Mouse (Mus musculus) midbrain, postnatal 0 days (tissue): ENCODE results near the gene Sec24b. TPM values are rescaled to one million over a fixed set of nuclear protein-coding genes. Genes with fewer than 3 reads are reported as not detected.

Source experiments
- ATAC-seq: fragments of 200-750 bp; cut with Nextera tagmentation; 2 replicates; pipeline ENCODE4 v1.8.0; 2017; ENCODE audit warnings: moderate number of reproducible peaks, mild to moderate bottlenecking, moderate TSS enrichment, moderate library complexity; ENCODE audit not compliant: low FRiP score
- DNase-seq: peaks from one replicate; pipeline ENCODE4 v3.0.0-alpha.2; 2015; ENCODE audit warnings: low spot score
- H3K27ac ChIP-seq: fragments of 300-500 bp; sonication (generic); 2 replicates; pipeline ENCODE4 v1.5.1; 2014; ENCODE audit warnings: low read depth, mild to moderate bottlenecking, low read length, mixed read lengths
- H3K27me3 ChIP-seq: fragments of 300-500 bp; sonication (generic); 2 replicates; pipeline ENCODE4 v1.6.1; 2014; ENCODE audit warnings: low read length, control low read depth, mixed read lengths; ENCODE audit not compliant: insufficient read depth
- H3K36me3 ChIP-seq: fragments of 300-500 bp; sonication (generic); 2 replicates; pipeline ENCODE4 v1.6.1; 2014; ENCODE audit warnings: low read length, control low read depth, mixed read lengths; ENCODE audit not compliant: insufficient read depth
- H3K4me1 ChIP-seq: fragments of 300-500 bp; sonication (generic); 2 replicates; pipeline ENCODE4 v1.6.1; 2014; ENCODE audit warnings: mild to moderate bottlenecking, control low read depth, antibody characterized with exemption, low read length, mixed read lengths; ENCODE audit not compliant: insufficient read depth
- H3K4me2 ChIP-seq: fragments of 300-500 bp; sonication (generic); 2 replicates; pipeline ENCODE4 v1.6.1; 2014; ENCODE audit warnings: low read depth, mild to moderate bottlenecking, low read length, mixed read lengths; ENCODE audit not compliant: poor library complexity, severe bottlenecking
- H3K4me3 ChIP-seq: fragments of 300-500 bp; sonication (generic); 2 replicates; pipeline ENCODE4 v1.5.1; 2014; ENCODE audit warnings: low read depth, mild to moderate bottlenecking, low read length, moderate library complexity
- H3K9ac ChIP-seq: fragments of 300-500 bp; sonication (generic); replicated peaks from 2 replicates; pipeline ENCODE4 v1.6.1; 2014; ENCODE audit warnings: mild to moderate bottlenecking, low read length, moderate library complexity, mixed read lengths; ENCODE audit not compliant: poor library complexity, severe bottlenecking
- H3K9me3 ChIP-seq: fragments of 300-500 bp; sonication (generic); 2 replicates; pipeline ENCODE4 v1.6.1; 2016; ENCODE audit warnings: low read length, control low read depth
- CTCF ChIP-seq: IDR thresholded peaks from 2 replicates; pipeline ENCODE4 v1.5.1; 2016; ENCODE audit warnings: antibody characterized with exemption, mild to moderate bottlenecking
- WGBS: fragments of 180-500 bp; shearing (Covaris S2); extraction: QIAGEN DNeasy Blood & Tissue Kit; methylation state at CpG from one replicate; pipeline ENCODE4 v1.1.7; 2014; 5-methylcytosine and 5-hydroxymethylcytosine counted together
- polyA plus RNA-seq: library from polyadenylated mRNA; unstranded; fragments of >200 nt; fragmentation: Nextera tagmentation; extraction: Ambion mirVana; gene quantifications from 2 replicates; pipeline ENCODE4 v1.2.1, GENCODE M21; 2015
- total RNA-seq: library from RNA; depleted of rRNA; stranded (reverse); fragments of >200 nt; gene quantifications from 2 replicates; pipeline ENCODE4 v1.2.3, GENCODE M21; 2014

Gene Sec24b
- total and polyA plus RNA-seq, 2 experiments from 2014 or later = 29.1 to 39.7 TPM

DNA sequence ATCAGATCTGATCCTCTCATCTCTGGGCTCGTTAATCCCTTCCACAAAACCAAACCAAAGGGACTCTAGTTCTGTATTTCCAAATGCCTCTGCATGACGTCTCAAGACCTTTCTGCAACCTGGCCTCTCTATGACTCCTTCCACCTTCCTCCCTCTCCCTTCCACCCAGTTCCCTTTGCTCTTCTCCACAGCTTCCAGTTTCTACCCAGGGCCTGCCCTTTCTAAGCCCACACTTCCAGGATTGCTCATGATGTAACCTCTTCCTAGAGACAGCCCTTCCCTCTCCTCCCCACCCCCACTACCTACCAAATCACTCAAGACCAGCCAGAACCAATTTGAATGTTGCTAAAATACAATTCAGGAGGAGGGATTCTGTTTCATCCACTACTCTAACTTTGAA lies 2.9 kb downstream of the Sec24b start:
- H3K4me2 ChIP-seq = no peak overlapping the region
- 63% methylated on average over 2 of the region's 2 CpGs for WGBS

DNA sequence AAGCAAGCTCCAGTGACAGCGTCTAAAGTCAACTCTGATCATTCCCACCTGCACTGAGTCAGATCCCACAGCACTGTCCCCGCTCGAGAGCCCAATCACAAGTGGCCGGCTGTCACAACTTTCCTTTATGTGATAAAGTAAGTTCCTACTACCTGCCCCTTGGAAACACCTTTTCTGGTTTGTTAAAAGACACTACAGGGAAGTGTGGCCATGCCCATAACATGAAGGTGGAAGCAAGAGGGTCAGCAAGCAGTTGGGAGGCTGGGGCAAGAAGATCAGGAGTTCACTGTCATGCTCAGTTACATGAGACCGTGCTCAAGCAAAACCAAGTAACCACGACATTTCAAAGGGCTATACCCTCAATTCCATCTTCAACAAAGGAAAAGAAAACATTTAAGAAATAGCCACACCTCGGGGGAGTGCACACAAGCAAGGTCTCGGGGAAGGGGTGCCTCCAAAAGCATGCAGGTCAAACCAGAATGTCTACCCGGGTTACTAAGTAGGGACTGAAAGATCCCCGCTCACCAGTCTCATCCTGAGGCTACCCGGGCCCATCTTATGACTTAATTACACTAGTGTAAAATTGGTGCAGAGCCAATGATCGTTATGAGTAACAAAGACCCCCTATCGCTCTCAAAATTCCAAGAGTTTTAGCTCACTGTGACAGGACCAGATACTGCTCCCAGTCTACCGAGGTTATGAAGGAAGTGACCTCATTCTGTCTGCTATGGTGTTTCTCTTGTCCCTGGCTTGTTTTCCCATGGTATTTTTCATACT lies 3.6 kb downstream of the Sec24b start:
- peaks cover 10% of the 10 kb centered on the region; the same call in 1 of the 2 replicates for H3K4me1 ChIP-seq
- H3K4me3 ChIP-seq = no peak overlapping the region
- H3K9me3 ChIP-seq = no peaks in the 10 kb centered on the region
- 84% methylated on average over 14 of the region's 14 CpGs for WGBS
- DNase-seq (no peak), ATAC-seq (no peak)
- peaks cover 6% of the 10 kb centered on the region; the same call in 1 of the 2 replicates for H3K36me3 ChIP-seq
- H3K27ac ChIP-seq = no peak overlapping the region
- H3K9ac ChIP-seq = no peak overlapping the region
- no peak overlapping the region for H3K4me2 ChIP-seq
- no peak for TF ChIP-seq CTCF
- H3K27me3 ChIP-seq = no peaks in the 10 kb centered on the region

More for the DNA sequence above, 2.9 kb downstream of the Sec24b start:
- ATAC-seq (no peak), DNase-seq (no peak)
- TF ChIP-seq CTCF = no peak
- Histone ChIP-seq H3K36me3 (peaks cover 6% of the 10 kb centered on the region; the same call in 1 of the 2 replicates), H3K4me1 (peaks cover 10% of the 10 kb centered on the region; the same call in 1 of the 2 replicates), H3K9me3 (no peaks in the 10 kb centered on the region), H3K9ac (no peak overlapping the region), H3K27ac (no peak overlapping the region), H3K4me3 (no peak overlapping the region), H3K27me3 (no peaks in the 10 kb centered on the region)

DNA sequence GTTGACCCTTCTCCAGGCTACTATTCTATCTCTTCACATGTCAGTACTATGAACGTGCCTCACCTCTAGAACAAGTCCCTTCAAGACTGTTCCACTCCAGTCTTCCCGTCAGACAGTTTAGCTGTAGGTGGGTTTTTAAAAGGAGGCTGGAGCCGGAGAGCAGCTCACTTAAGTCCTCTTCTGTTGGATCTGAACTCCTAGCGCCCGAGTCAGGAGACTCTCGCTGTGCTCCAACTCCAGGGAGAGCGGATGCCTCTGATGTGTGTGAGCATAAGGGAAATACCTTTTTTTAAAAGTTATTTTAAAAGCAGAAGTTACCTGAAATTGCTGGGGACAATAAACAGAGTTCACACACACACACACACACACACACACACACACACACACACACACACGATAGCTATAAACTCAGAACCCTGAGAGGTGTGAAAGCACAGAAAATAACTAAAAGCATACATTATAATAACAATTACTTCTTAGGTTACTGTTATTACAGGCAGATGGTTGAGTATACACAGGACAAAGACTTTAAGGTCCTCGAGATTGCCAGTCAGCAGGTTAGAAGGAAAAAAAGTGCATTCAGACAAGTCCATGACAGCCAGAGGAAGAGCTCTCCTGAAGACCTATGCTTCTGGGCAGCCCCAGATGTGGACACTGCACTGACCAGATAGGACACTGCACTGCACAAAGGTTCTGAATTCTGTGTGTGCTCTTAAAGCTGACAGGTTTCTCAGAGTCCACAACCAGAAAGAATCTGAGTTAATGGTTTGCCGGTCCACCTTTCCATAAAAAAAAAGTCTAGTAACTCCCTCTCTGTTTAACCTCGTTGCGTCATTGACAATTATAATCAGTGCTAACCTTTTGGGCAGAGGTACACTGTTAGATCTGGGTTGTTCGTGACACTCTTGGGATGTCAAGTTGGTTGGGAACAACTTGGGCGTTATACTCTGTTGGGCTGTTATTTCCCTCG lies 5.7 kb downstream of the Sec24b start:
- Histone ChIP-seq H3K36me3 (peaks cover 6% of the 10 kb centered on the region; the same call in 1 of the 2 replicates), H3K27ac (no peak overlapping the region), H3K27me3 (no peaks in the 10 kb centered on the region), H3K4me1 (peaks cover 5% of the 10 kb centered on the region; the same call in 1 of the 2 replicates), H3K9me3 (no peaks in the 10 kb centered on the region), H3K9ac (no peak overlapping the region), H3K4me2 (no peak overlapping the region), H3K4me3 (no peak overlapping the region)
- DNase-seq (no peak), ATAC-seq (no peak)
- WGBS = 83% methylated on average over 15 of the region's 15 CpGs
- no peak for TF ChIP-seq CTCF

DNA sequence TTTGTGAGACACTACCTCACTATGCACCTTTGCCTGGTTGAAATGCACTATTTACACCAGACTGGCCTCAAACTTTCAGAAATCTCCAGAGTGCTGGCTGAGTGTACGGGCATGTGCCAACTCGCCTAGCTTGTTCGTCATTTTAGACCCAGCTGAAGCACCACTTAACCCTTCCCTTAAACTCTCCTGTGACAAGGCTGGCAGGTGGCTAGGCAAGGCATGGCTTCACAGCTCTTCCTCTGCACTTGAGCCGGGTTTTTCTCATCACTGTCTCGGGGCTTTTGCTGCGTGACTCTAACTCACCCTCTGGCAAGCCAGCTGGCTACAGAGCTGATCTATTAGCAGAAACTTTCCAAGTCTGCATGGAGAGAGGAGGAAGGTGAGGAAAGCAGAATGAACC lies 6.8 kb downstream of the Sec24b start:
- WGBS = 84% methylated on average over 6 of the region's 6 CpGs

DNA sequence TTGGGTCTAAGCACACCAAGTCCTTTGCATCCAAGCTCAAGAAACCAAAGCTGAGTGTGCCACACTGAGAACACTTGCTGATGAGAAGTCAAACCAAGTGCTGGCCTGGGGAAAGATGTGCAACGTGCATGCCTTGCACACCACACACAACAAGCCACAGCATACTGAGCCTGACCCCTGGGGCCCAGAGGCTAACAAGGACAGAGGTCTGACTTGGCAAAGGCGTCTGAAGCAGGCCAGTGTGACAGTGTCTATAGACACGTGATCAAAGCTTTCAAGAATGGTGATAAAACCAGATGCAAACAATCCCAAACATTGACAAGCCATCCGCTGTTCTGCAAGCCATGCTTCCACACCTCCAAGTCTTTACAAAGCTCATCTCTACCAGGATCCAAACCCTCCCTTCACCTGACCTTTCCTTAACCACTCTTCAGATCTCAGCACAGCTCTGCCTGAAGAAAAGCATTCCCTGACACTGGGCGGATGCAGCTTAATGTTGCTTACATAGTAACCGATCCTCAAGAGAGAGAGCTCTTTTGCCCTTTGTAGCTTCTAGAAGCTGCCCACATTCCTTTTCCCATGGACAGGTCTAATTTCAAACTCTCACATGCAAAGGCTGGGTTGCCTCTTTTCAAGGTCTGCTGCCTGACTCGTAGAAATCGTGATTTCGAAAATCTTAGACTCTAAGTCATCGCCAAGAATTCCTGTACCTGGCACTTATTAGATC lies 7.8 kb downstream of the Sec24b start:
- ATAC-seq (no peak), DNase-seq (no peak)
- TF ChIP-seq CTCF = no peak
- Histone ChIP-seq H3K4me3 (no peak overlapping the region), H3K36me3 (peaks cover 6% of the 10 kb centered on the region; the same call in 1 of the 2 replicates), H3K9ac (no peak overlapping the region), H3K9me3 (no peaks in the 10 kb centered on the region), H3K27ac (no peak overlapping the region), H3K4me1 (peaks cover 1% of the 10 kb centered on the region; the same call in 1 of the 2 replicates), H3K4me2 (no peak overlapping the region), H3K27me3 (no peaks in the 10 kb centered on the region)
- WGBS = 72% methylated on average over 10 of the region's 10 CpGs

More for the DNA sequence above, 6.8 kb downstream of the Sec24b start:
- Histone ChIP-seq H3K9me3 (no peaks in the 10 kb centered on the region), H3K4me3 (no peak overlapping the region), H3K9ac (no peak overlapping the region), H3K27ac (no peak overlapping the region), H3K36me3 (peaks cover 6% of the 10 kb centered on the region; the same call in 1 of the 2 replicates), H3K27me3 (no peaks in the 10 kb centered on the region), H3K4me1 (peaks cover 5% of the 10 kb centered on the region; the same call in 1 of the 2 replicates), H3K4me2 (no peak overlapping the region)
- TF ChIP-seq CTCF = no peak
- DNase-seq (no peak), ATAC-seq (no peak)
